Comparison of ENCODE assay signal across 22 mouse cellular contexts in the genomic region with DNA sequence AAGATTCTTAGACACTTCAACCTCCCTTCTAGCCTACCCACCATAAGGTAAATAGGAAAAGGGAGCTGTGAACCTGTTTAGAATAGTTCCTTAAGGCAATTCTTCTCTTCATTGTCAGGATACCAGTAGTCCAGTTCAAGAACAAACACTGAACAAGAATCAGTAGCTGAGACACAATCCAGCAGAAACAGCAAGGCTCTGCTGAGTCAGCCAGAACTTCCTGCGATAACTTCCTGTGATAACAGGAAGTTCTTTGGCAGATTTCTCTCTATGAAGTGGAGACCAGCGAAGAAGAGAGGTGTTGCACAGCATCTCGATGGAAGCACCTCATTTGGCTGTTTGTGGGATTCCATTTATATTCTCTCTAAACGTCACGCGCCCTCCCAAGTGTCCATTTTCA.
"Had no signal": no experiment of that assay in that cellular context is flagged by ENCODE, and none has a peak within 500 bp of the region (broad histone marks: within the 10 kb centered on the region; RNA-seq: fewer than 3 reads in every experiment).

No protein-coding gene starts in this region.

- H3K4me2 ChIP-seq: limb, embryonic 12.5 days; limb, embryonic 15.5 days; liver, embryonic 12.5 days; liver, embryonic 15.5 days; midbrain, embryonic 12.5 days; neural tube, embryonic 13.5 days; stomach, embryonic 15.5 days had no signal

- H3K9me3 ChIP-seq: limb, embryonic 12.5 days; limb, embryonic 15.5 days; liver, embryonic 12.5 days; liver, embryonic 15.5 days; midbrain, embryonic 12.5 days; neural tube, embryonic 13.5 days; stomach, embryonic 15.5 days had no signal

- H3K36me3 ChIP-seq: limb, embryonic 12.5 days; limb, embryonic 15.5 days; liver, embryonic 12.5 days; liver, embryonic 15.5 days; midbrain, embryonic 12.5 days; neural tube, embryonic 13.5 days; stomach, embryonic 15.5 days had no signal

- ATAC-seq: intestine, postnatal 0 days; liver, embryonic 12.5 days; midbrain, embryonic 16.5 days had no signal

- H3K27me3 ChIP-seq: limb, embryonic 12.5 days; limb, embryonic 15.5 days; liver, embryonic 12.5 days; liver, embryonic 15.5 days; midbrain, embryonic 12.5 days; neural tube, embryonic 13.5 days; stomach, embryonic 15.5 days had no signal

- H3K27ac ChIP-seq: layer of hippocampus, adult 2 months; limb, embryonic 12.5 days; limb, embryonic 15.5 days; liver, embryonic 12.5 days; liver, embryonic 15.5 days; midbrain, embryonic 12.5 days; neural tube, embryonic 13.5 days; stomach, embryonic 15.5 days had no signal

- H3K9ac ChIP-seq: limb, embryonic 12.5 days; limb, embryonic 15.5 days; liver, embryonic 12.5 days; liver, embryonic 15.5 days; midbrain, embryonic 12.5 days; neural tube, embryonic 13.5 days; stomach, embryonic 15.5 days had no signal

- H3K4me1 ChIP-seq: limb, embryonic 12.5 days; limb, embryonic 15.5 days; liver, embryonic 12.5 days; midbrain, embryonic 12.5 days had no signal

- H3K4me3 ChIP-seq: layer of hippocampus, adult 2 months; limb, embryonic 12.5 days; limb, embryonic 15.5 days; liver, embryonic 12.5 days; liver, embryonic 15.5 days; midbrain, embryonic 12.5 days; myocyte; neural tube, embryonic 13.5 days; stomach, embryonic 15.5 days had no signal

- DNase-seq: kidney, adult 2 months; kidney, postnatal 25 days; layer of hippocampus, adult 9-11 months; lung, adult 2 months; lung, postnatal 14 days; lung, postnatal 4 days; right cerebral cortex, adult 18-20 months; right cerebral cortex, postnatal 14 days; spleen, adult 18-20 months; thymus, postnatal 14 days; thymus, postnatal 4 days had no signal
